Mouse (Mus musculus): Measurements from ENCODE around the gene Srcap. TPM values are rescaled to one million over a fixed set of nuclear protein-coding genes. Genes with fewer than 3 reads are reported as not detected.

Gene Srcap
- total RNA-seq, 2 experiments from 2014 or later = 118 to 127 TPM

- no peak for DNase-seq (ENCODE audit: low spot score in 2 of 2)
- TF ChIP-seq CTCF (conservative IDR thresholded peaks at IDR 0.05) = no peak
- H3K27ac ChIP-seq = no peak overlapping the region
- no peak overlapping the region for H3K4me3 ChIP-seq
These were observed 79.3 kb downstream of the Srcap start for GRCm38 (mm10) chr7:127591108-127591507.

GRCm38 (mm10) chr7:127592575-127592974 is 80.8 kb downstream of the Srcap start:
- no peak overlapping the region for H3K27ac ChIP-seq
- no peak for DNase-seq (ENCODE audit: low spot score in 2 of 2)
- no peak for TF ChIP-seq CTCF (conservative IDR thresholded peaks at IDR 0.05)
- no peak overlapping the region for H3K4me3 ChIP-seq

GRCm38 (mm10) chr7:127596747-127597146 is 85.0 kb downstream of the Srcap start:
- TF ChIP-seq CTCF (conservative IDR thresholded peaks at IDR 0.05) = no peak
- H3K27ac ChIP-seq = no peak overlapping the region
- no peak overlapping the region for H3K4me3 ChIP-seq
- DNase-seq (ENCODE audit: low spot score in 2 of 2) = no peak

- no peak for TF ChIP-seq CTCF (conservative IDR thresholded peaks at IDR 0.05)
- Histone ChIP-seq H3K27ac (no peak overlapping the region), H3K4me3 (no peak overlapping the region)
- no peak for DNase-seq (ENCODE audit: low spot score in 2 of 2)
These were observed 88.8 kb downstream of the Srcap start for GRCm38 (mm10) chr7:127600612-127601011.

GRCm38 (mm10) chr7:127601735-127602134 is 90.0 kb downstream of the Srcap start:
- no peak for DNase-seq (ENCODE audit: low spot score in 2 of 2)
- no peak; the same call in 1 of the 2 replicates for TF ChIP-seq CTCF (conservative IDR thresholded peaks at IDR 0.05)

GRCm38 (mm10) chr7:127602903-127603302 is 91.1 kb downstream of the Srcap start:
- TF ChIP-seq CTCF (conservative IDR thresholded peaks at IDR 0.05) = no peak
- Histone ChIP-seq H3K4me3 (no peak overlapping the region), H3K27ac (no peak overlapping the region)
- no peak for DNase-seq (ENCODE audit: low spot score in 2 of 2)

More at GRCm38 (mm10) chr7:127601735-127602134, 90.0 kb downstream of the Srcap start:
- Histone ChIP-seq H3K27ac (no peak overlapping the region), H3K4me3 (no peak overlapping the region)

GRCm38 (mm10) chr7:127604256-127604655 is 92.5 kb downstream of the Srcap start:
- H3K4me3 ChIP-seq = no peak overlapping the region
- no peak for TF ChIP-seq CTCF (conservative IDR thresholded peaks at IDR 0.05)
- DNase-seq (ENCODE audit: low spot score in 2 of 2) = no peak

GRCm38 (mm10) chr7:127607150-127607549 is 95.4 kb downstream of the Srcap start:
- H3K4me3 ChIP-seq = no peak overlapping the region
- H3K27ac ChIP-seq = no peak overlapping the region
- DNase-seq (ENCODE audit: low spot score in 2 of 2) = no peak
- no peak for TF ChIP-seq CTCF (conservative IDR thresholded peaks at IDR 0.05)

More at GRCm38 (mm10) chr7:127604256-127604655, 92.5 kb downstream of the Srcap start:
- no peak overlapping the region for H3K27ac ChIP-seq

Small RNAs within 50 kb of the gene (microRNA-seq; reads per million reads assigned to microRNA genes)
- gene Gm47278 (0 reads per million in 2 experiments), gene Mir7060 (0 reads per million in 2 experiments)

Other genes starting within 250 kb of the Srcap start
- gene Sephs2, start 237.9 kb upstream of the Srcap start, total RNA-seq (2021) = 10 to 100 TPM; 40.0 to 46.7 TPM
- under 1 TPM; 0.20 to 0.36 TPM for gene Itgal, start 215.7 kb upstream of the Srcap start, total RNA-seq (2021)
- 10 to 100 TPM; 11.4 to 11.8 TPM for gene Zfp768, start 166.4 kb upstream of the Srcap start, total RNA-seq (2021)
- 1 to 10 TPM; 6.7 to 6.9 TPM for gene Zfp747, start 135.9 kb upstream of the Srcap start, total RNA-seq (2021)
- 1 to 10 TPM; 3.1 to 4.2 TPM for gene 9130019O22Rik, start 124.8 kb upstream of the Srcap start, total RNA-seq (2021)
- 1 to 10 TPM; 7.5 to 8.0 TPM for gene E430018J23Rik, start 118.4 kb upstream of the Srcap start, total RNA-seq (2021)
- 1 to 10 TPM; 4.4 to 4.5 TPM for gene Zfp764, start 105.2 kb upstream of the Srcap start, total RNA-seq (2021)
- gene Zfp688, start 89.9 kb upstream of the Srcap start, total RNA-seq (2021) = 10 to 100 TPM; 12.2 to 17.3 TPM
- 1 to 10 TPM; 5.0 to 7.6 TPM for gene Zfp689, start 62.8 kb upstream of the Srcap start, total RNA-seq (2021)
- gene Prr14, start 52.4 kb upstream of the Srcap start, total RNA-seq (2021) = 10 to 100 TPM; 29.2 to 35.3 TPM
- 10 to 100 TPM; 60.3 to 72.5 TPM for gene Fbrs, start 32.8 kb upstream of the Srcap start, total RNA-seq (2021)
- 10 to 100 TPM in 1 of 2 experiments, 1 to 10 TPM in 1; 9.0 to 12.0 TPM for gene Gm42715, start 7.6 kb downstream of the Srcap start, total RNA-seq (2021)
- gene Tmem265, start 49.4 kb downstream of the Srcap start, total RNA-seq (2021) = not detected
- 10 to 100 TPM; 80.4 to 84.2 TPM for gene Phkg2, start 61.4 kb downstream of the Srcap start, total RNA-seq (2021)
- gene Ccdc189, start 76.6 kb downstream of the Srcap start, total RNA-seq (2021) = 10 to 100 TPM; 11.5 to 12.9 TPM
- gene Rnf40, start 76.8 kb downstream of the Srcap start, total RNA-seq (2021) = 10 to 100 TPM; 69.5 to 72.8 TPM
- 10 to 100 TPM; 21.8 to 22.5 TPM for gene Zfp629, start 103.8 kb downstream of the Srcap start, total RNA-seq (2021)
- 10 to 100 TPM; 20.1 to 26.6 TPM for gene Bcl7c, start 196.9 kb downstream of the Srcap start, total RNA-seq (2021)
- gene Ctf1, start 200.8 kb downstream of the Srcap start, total RNA-seq (2021) = 1 to 10 TPM; 1.9 to 3.1 TPM
- gene Ctf2, start 220.2 kb downstream of the Srcap start, total RNA-seq (2021) = not detected
- gene Fbxl19, start 232.6 kb downstream of the Srcap start, total RNA-seq (2021) = 10 to 100 TPM; 53.8 to 59.7 TPM